10 mouse cellular contexts compared by ENCODE assay signal in genomic region chr10:8752436-8752835, GRCm38 (mm10).
DNase-seq lines count a peak whose midpoint lies in the region; ATAC-seq and TF ChIP-seq lines count a peak whose summit lies in the region.
"Had no signal": no experiment of that assay in that cellular context is flagged by ENCODE, and none has a peak within 500 bp of the region (broad histone marks: within the 10 kb centered on the region; RNA-seq: fewer than 3 reads in every experiment).

No protein-coding gene starts in this region.

- no peak for ATAC-seq in heart, embryonic 12.5 days (ENCODE audit: insufficient number of reproducible peaks, low FRiP score)

- TF ChIP-seq CTCF in heart, adult 2 months (IDR thresholded peaks at IDR 0.05), result no peak

- TF ChIP-seq EP300 in heart, adult 2 months (IDR thresholded peaks at IDR 0.05; ENCODE audit: insufficient read depth, low read depth, low read length), result no peak

- H3K9ac ChIP-seq in heart, adult 2 months (ENCODE audit: low read depth, low read length), result no peak overlapping the region
- no peak overlapping the region for H3K9ac ChIP-seq in heart, embryonic 12.5 days
- H3K9ac ChIP-seq: embryonic facial prominence, embryonic 12.5 days had no signal

- no peak overlapping the region for H3K4me2 ChIP-seq in heart, embryonic 12.5 days
- H3K4me2 ChIP-seq: embryonic facial prominence, embryonic 12.5 days had no signal

- 54% methylated on average over 7 of the region's 7 CpGs for WGBS in heart, adult 2 months
- WGBS in heart, embryonic 12.5 days, result 87% methylated on average over 7 of the region's 7 CpGs

- H3K27me3 ChIP-seq in heart, adult 2 months (ENCODE audit: control insufficient read depth, insufficient read depth, low read length), result no peaks in the 10 kb centered on the region
- no peaks in the 10 kb centered on the region for H3K27me3 ChIP-seq in heart, embryonic 12.5 days (replicated peaks)
- H3K27me3 ChIP-seq: CH12.LX; embryonic facial prominence, embryonic 12.5 days had no signal

- H3K27ac ChIP-seq in heart, adult 2 months, result peak overlapping the region; percentile 36; the same call in 1 of the 2 replicates
- H3K27ac ChIP-seq in heart, embryonic 12.5 days (ENCODE audit: poor library complexity, severe bottlenecking), result no peak overlapping the region
- H3K27ac ChIP-seq: embryonic facial prominence, embryonic 12.5 days had no signal

- no peaks in the 10 kb centered on the region for H3K79me2 ChIP-seq in heart, adult 2 months (replicated peaks; ENCODE audit: control insufficient read depth, insufficient read depth, low read length)

- peak; percentile 69 to 87 for DNase-seq in heart, adult 2 months
- DNase-seq in urinary bladder, postnatal 14 days (ENCODE audit: low spot score), result peak; percentile 64
- DNase-seq in urinary bladder, postnatal 10 days (ENCODE audit: low spot score), result no peak
- DNase-seq in heart, postnatal 14 days, result peak; percentile 73 to 76
- DNase-seq in testis, postnatal 14 days (ENCODE audit: low spot score), result peak; percentile 76
- no peak for DNase-seq in kidney, adult 8-10 months
- no peak for DNase-seq in T-cell, adult 2 months (ENCODE audit: low spot score)

- H3K4me3 ChIP-seq in heart, adult 2 months, result no peak overlapping the region
- H3K4me3 ChIP-seq in heart, embryonic 12.5 days, result no peak overlapping the region
- H3K4me3 ChIP-seq: embryonic facial prominence, embryonic 12.5 days had no signal

- H3K9me3 ChIP-seq in heart, embryonic 12.5 days (replicated peaks), result no peaks in the 10 kb centered on the region
- H3K9me3 ChIP-seq: embryonic facial prominence, embryonic 12.5 days had no signal

- H3K4me1 ChIP-seq in heart, adult 2 months (ENCODE audit: control insufficient read depth, insufficient read depth, low read length), result no peaks in the 10 kb centered on the region; the same call in 1 of the 2 replicates
- peaks cover 12% of the 10 kb centered on the region; the same call in 1 of the 2 replicates for H3K4me1 ChIP-seq in heart, embryonic 12.5 days (replicated peaks)

- TF ChIP-seq POLR2A in heart, adult 2 months (IDR thresholded peaks at IDR 0.05; ENCODE audit: insufficient read depth, low read depth, low read length), result no peak

- intact Hi-C loops in heart, adult 2 months (cut with DNase I), result no loop called here
- intact Hi-C loops in heart, postnatal 14 days (cut with DNase I), result no loop called here

- peaks cover 2% of the 10 kb centered on the region; the same call in 1 of the 2 replicates for H3K36me3 ChIP-seq in heart, adult 2 months (ENCODE audit: control insufficient read depth, insufficient read depth, low read length)
- H3K36me3 ChIP-seq in heart, embryonic 12.5 days, result peaks cover 18% of the 10 kb centered on the region

Comparison
In these comparisons a context has a peak if more than half of its experiments do, and no peak if none do; other contexts are left out.
1. DNase-seq: peak in heart, adult 2 months (2 of 2), urinary bladder, postnatal 14 days (single experiment), heart, postnatal 14 days (2 of 2) and testis, postnatal 14 days (single experiment); none in urinary bladder, postnatal 10 days (single experiment), kidney, adult 8-10 months (0 of 2) and T-cell, adult 2 months (single experiment).